Mouse (Mus musculus) midbrain, embryonic 14.5 days (tissue): ENCODE results near the gene Aldh1a1. TPM values are rescaled to one million over a fixed set of nuclear protein-coding genes. Genes with fewer than 3 reads are reported as not detected.
A peak's percentile ranks its signal among the peaks of the same experiment; 100 is the strongest.

Experiments
- ATAC-seq: fragments of 200-750 bp; cut with Nextera tagmentation; 2 replicates; pipeline ENCODE4 v1.8.0; 2017; ENCODE audit warnings: moderate number of reproducible peaks, moderate library complexity; ENCODE audit not compliant: low FRiP score, low TSS enrichment
- DNase-seq: peaks from one replicate; pipeline ENCODE4 v3.0.0-alpha.2; 2015
- H3K27ac ChIP-seq: fragments of 300-500 bp; sonication (generic); replicated peaks from 2 replicates; pipeline ENCODE4 v1.5.1; 2014; ENCODE audit warnings: mild to moderate bottlenecking, low read depth, low read length, moderate library complexity
- H3K27me3 ChIP-seq: fragments of 300-500 bp; sonication (generic); 2 replicates; pipeline ENCODE4 v1.6.1; 2014; ENCODE audit warnings: low read length, control low read depth, mixed read lengths; ENCODE audit not compliant: control insufficient read depth, insufficient read depth
- H3K36me3 ChIP-seq: fragments of 300-500 bp; sonication (generic); 2 replicates; pipeline ENCODE4 v1.6.1; 2014; ENCODE audit warnings: low read length, control low read depth; ENCODE audit not compliant: control insufficient read depth, insufficient read depth
- H3K4me1 ChIP-seq: fragments of 300-500 bp; sonication (generic); 2 replicates; pipeline ENCODE4 v1.6.1; 2014; ENCODE audit warnings: mild to moderate bottlenecking, antibody characterized with exemption, low read length, control low read depth; ENCODE audit not compliant: control insufficient read depth, insufficient read depth
- H3K4me2 ChIP-seq: fragments of 300-500 bp; sonication (generic); 2 replicates; pipeline ENCODE4 v1.6.1; 2014; ENCODE audit warnings: mild to moderate bottlenecking, low read length, moderate library complexity
- H3K4me3 ChIP-seq: fragments of 300-500 bp; sonication (generic); replicated peaks from 2 replicates; pipeline ENCODE4 v1.5.1; 2014; ENCODE audit warnings: low read depth, low read length
- H3K9ac ChIP-seq: fragments of 300-500 bp; sonication (generic); replicated peaks from 2 replicates; pipeline ENCODE4 v1.6.1; 2014; ENCODE audit warnings: mild to moderate bottlenecking, low read length, moderate library complexity
- H3K9me3 ChIP-seq: fragments of 300-500 bp; sonication (generic); 2 replicates; pipeline ENCODE4 v1.6.1; 2016; ENCODE audit warnings: low read length, control low read depth, mixed read lengths; ENCODE audit not compliant: control insufficient read depth
- WGBS: fragments of 180-500 bp; shearing (Covaris S2); extraction: QIAGEN DNeasy Blood & Tissue Kit; methylation state at CpG from one replicate; pipeline ENCODE4 v1.1.7; 2014; 5-methylcytosine and 5-hydroxymethylcytosine counted together
- polyA plus RNA-seq: library from polyadenylated mRNA; unstranded; fragments of >200 nt; fragmentation: Nextera tagmentation; extraction: Ambion mirVana; gene quantifications from 2 replicates; pipeline ENCODE4 v1.2.1, GENCODE M21; 2014

The Aldh1a1 gene
- 9.7 and 11.2 TPM in 2 replicates for polyA plus RNA-seq

DNA sequence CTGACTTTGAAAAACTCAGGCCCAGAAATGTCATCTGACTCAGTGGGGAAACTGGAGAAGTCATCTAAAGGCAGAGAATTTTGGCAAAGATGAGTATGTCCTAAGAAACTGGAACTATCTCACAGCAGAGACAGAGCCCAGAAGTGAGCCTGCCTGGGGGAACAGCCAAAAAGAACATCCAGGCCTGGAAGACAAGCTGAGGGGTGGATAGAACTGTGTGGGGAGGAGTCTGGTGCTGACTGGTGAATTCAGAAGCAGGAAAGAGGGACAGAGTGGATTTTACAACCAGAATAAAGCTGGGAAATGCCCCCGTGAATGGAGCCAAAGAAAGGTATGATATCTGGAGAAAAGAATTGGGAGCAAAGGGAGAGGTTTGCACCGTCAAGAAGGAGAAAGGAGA is at the start of gene Aldh1a1:
Gene Aldh1a1, plus strand, starts transcription at position 225 of the 400 bp plus-strand sequence.
- no peak within 1 kb of the TSS for H3K27ac ChIP-seq
- H3K36me3 ChIP-seq = no peaks in the 10 kb centered on the region
- H3K4me1 ChIP-seq = no peaks in the 10 kb centered on the region
- H3K4me2 ChIP-seq = no peak within 1 kb of the TSS
- no peaks in the 10 kb centered on the region for H3K27me3 ChIP-seq
- ATAC-seq (no peak), DNase-seq (no peak)
- H3K9me3 ChIP-seq = no peaks in the 10 kb centered on the region
- H3K9ac ChIP-seq = no peak within 1 kb of the TSS
- H3K4me3 ChIP-seq = no peak within 1 kb of the TSS
- 55% methylated on average over 2 of the region's 2 CpGs for WGBS

DNA sequence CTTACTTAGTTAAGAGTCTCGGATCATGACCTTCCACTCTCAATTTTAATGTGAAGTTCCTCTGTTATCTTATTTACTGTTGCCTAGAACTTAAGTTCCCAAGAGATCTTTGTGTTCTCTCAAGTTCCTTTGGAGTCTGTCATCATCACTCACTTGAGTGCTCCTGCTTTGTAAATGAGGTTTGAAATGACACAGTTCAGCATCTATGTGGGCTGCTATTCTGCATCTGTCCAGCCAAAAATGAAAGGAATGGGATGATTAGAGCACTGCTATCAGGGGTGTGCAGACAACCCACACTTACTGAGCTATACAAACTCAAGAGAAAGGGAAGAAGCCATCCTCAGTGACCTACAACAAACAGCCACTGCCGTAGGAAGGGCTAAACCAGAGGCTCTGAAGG is 44.7 kb upstream of the Aldh1a1 start:
- H3K9ac ChIP-seq = no peak overlapping the region
- H3K4me2 ChIP-seq = no peak overlapping the region
- H3K27ac ChIP-seq = no peak overlapping the region
- no peak for DNase-seq
- H3K27me3 ChIP-seq = no peaks in the 10 kb centered on the region
- H3K9me3 ChIP-seq = no peaks in the 10 kb centered on the region
- ATAC-seq = no peak
- 89% methylated on average over 2 of the region's 2 CpGs for WGBS
- H3K4me1 ChIP-seq = no peaks in the 10 kb centered on the region
- H3K36me3 ChIP-seq = no peaks in the 10 kb centered on the region
- H3K4me3 ChIP-seq = no peak overlapping the region

DNA sequence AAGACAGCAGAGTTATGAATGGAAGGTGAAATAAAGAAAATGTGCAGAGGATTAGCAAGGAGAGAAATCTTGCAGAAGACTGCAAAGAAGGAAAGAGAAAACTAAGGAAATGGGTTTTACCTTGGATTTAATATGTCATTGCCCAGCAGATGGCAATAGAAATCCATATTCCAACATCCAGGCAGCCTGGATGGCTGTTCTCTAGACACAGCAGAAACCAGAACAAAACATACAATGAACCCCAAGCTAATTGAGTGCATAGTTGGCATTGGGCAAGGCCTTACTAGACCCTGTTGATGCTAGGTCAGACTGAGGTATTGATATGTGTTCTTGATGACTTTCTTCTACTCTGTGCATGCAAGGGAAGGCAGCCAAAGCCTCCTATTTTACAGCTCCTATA is 43.0 kb upstream of the Aldh1a1 start:
- Histone ChIP-seq H3K4me1 (no peaks in the 10 kb centered on the region), H3K9ac (no peak overlapping the region), H3K27me3 (no peaks in the 10 kb centered on the region), H3K9me3 (no peaks in the 10 kb centered on the region), H3K4me2 (no peak overlapping the region), H3K36me3 (no peaks in the 10 kb centered on the region), H3K4me3 (no peak overlapping the region), H3K27ac (no peak overlapping the region)
- ATAC-seq (no peak), DNase-seq (peak; percentile 79)

DNA sequence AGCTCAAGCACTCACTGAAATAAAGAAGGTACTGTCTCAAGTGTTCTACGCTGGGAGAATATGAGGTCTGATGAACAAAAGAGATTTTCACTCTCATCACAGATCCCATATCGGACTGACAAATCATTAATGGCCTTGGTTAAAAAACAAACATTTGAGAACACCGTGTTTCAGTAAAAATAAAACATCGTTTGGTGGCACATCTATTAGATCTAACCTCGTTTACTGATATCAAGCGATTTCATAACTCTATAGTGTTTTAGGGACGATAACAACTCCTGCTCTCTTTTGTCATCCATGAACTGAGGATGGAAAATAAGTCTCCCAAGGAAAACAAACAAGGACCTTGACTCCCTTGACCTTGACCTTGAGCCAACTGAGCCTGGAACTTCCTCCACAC is 41.5 kb upstream of the Aldh1a1 start:
- DNase-seq = no peak
- WGBS = 87% methylated on average over 7 of the region's 7 CpGs

DNA sequence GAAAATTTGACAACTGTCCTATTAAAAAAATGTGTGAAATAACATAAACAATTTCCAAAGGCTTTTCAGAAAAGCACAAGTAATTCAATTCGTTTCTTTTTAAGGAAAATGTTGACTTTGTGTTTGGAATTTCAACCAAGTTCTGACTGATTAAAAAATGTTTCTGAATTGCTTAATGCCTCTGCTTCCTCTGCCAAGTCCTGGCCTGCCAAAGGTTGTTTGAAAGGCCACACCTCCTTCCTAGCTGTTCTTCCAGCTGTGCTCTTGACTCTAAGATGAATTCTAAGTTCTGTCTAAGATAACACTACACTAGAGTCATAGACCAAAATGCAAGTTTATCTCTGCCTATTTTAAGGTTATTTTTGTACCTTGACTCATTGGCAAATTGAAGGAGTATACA is 8.0 kb upstream of the Aldh1a1 start:
- no peak overlapping the region for H3K27ac ChIP-seq
- ATAC-seq = no peak
- WGBS = 80% methylated on average over 1 of the region's 1 CpGs
- H3K36me3 ChIP-seq = no peaks in the 10 kb centered on the region
- no peaks in the 10 kb centered on the region for H3K4me1 ChIP-seq
- H3K9me3 ChIP-seq = no peaks in the 10 kb centered on the region
- H3K4me3 ChIP-seq = no peak overlapping the region
- H3K27me3 ChIP-seq = no peaks in the 10 kb centered on the region
- H3K9ac ChIP-seq = no peak overlapping the region
- no peak overlapping the region for H3K4me2 ChIP-seq
- no peak for DNase-seq

More for the DNA sequence above, 41.5 kb upstream of the Aldh1a1 start:
- Histone ChIP-seq H3K4me1 (no peaks in the 10 kb centered on the region), H3K9me3 (no peaks in the 10 kb centered on the region), H3K36me3 (no peaks in the 10 kb centered on the region), H3K9ac (no peak overlapping the region), H3K27me3 (no peaks in the 10 kb centered on the region), H3K27ac (no peak overlapping the region), H3K4me3 (no peak overlapping the region), H3K4me2 (no peak overlapping the region)
- ATAC-seq = no peak

DNA sequence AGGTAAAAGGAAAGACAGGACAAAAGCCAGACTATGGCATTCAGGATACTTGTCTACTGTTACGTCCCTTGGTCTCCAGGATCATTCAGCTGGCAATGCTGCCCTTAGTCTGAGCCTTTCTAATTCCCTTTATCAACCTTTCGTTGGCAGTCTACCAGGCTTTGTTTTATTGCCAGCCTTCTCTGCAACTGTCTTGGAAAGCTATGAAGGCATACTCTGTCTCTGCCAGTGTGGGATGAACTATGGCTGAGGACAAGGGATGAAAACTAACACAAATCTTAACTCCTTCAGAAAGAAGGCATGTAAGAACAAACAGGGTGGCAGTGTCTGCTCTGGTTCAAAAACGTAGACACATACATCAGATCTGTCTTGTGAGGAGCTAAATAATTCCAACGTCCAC is 565 bp upstream of the Aldh1a1 start:
- DNase-seq = no peak
- WGBS = 78% methylated on average over 4 of the region's 4 CpGs

DNA sequence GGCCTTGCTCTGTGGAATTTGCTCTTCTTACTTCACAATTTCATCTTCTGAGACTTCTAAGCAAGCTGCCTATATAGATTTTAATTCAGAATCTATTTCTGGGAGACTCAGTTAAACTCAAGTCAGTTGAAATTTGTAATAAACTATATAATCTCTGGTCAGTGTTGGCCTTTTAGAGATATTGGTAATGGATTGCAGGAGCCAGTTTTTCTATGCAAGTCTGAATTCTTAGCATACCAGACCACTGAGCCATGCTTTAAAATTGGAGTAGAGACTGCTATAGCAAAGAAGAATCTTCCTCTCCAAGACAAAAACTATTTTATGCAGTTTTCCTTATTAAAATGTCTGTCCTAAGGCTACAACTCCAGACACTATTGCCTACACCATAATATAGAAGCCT is 4.0 kb downstream of the Aldh1a1 start:
- Histone ChIP-seq H3K27ac (no peak overlapping the region), H3K4me1 (no peaks in the 10 kb centered on the region), H3K27me3 (no peaks in the 10 kb centered on the region), H3K36me3 (no peaks in the 10 kb centered on the region), H3K4me3 (no peak overlapping the region), H3K9ac (no peak overlapping the region), H3K4me2 (no peak overlapping the region), H3K9me3 (no peaks in the 10 kb centered on the region)
- ATAC-seq (no peak), DNase-seq (no peak)

More for the DNA sequence above, 565 bp upstream of the Aldh1a1 start:
- Histone ChIP-seq H3K36me3 (no peaks in the 10 kb centered on the region), H3K27ac (no peak overlapping the region), H3K9ac (no peak overlapping the region), H3K4me2 (no peak overlapping the region), H3K27me3 (no peaks in the 10 kb centered on the region), H3K4me1 (no peaks in the 10 kb centered on the region), H3K9me3 (no peaks in the 10 kb centered on the region), H3K4me3 (no peak overlapping the region)
- no peak for ATAC-seq

DNA sequence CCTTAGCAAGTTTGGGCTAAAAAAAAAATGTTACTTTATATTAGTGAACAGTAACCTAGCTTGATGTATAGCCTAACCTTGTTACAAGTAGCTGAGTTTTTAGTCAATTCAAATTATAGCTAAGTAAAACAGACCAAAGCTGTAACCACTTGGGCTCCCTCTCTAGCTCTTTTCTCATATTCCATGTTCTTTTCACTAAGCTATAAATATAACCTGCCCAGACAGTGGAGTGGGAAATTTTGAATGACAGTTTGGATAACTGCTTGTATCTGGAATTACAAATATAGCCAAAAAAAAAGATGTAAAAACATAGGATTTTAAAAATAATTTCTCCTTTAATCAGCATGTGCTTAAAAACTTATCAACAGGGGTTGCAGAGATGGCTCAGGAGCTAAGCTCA is 12.8 kb downstream of the Aldh1a1 start:
- H3K36me3 ChIP-seq = no peaks in the 10 kb centered on the region
- no peak overlapping the region for H3K4me2 ChIP-seq
- no peak overlapping the region for H3K4me3 ChIP-seq
- no peaks in the 10 kb centered on the region for H3K27me3 ChIP-seq
- H3K27ac ChIP-seq = no peak overlapping the region
- H3K4me1 ChIP-seq = no peaks in the 10 kb centered on the region; the same call in 1 of the 2 replicates
- DNase-seq (no peak), ATAC-seq (no peak)
- no peaks in the 10 kb centered on the region for H3K9me3 ChIP-seq
- H3K9ac ChIP-seq = no peak overlapping the region

DNA sequence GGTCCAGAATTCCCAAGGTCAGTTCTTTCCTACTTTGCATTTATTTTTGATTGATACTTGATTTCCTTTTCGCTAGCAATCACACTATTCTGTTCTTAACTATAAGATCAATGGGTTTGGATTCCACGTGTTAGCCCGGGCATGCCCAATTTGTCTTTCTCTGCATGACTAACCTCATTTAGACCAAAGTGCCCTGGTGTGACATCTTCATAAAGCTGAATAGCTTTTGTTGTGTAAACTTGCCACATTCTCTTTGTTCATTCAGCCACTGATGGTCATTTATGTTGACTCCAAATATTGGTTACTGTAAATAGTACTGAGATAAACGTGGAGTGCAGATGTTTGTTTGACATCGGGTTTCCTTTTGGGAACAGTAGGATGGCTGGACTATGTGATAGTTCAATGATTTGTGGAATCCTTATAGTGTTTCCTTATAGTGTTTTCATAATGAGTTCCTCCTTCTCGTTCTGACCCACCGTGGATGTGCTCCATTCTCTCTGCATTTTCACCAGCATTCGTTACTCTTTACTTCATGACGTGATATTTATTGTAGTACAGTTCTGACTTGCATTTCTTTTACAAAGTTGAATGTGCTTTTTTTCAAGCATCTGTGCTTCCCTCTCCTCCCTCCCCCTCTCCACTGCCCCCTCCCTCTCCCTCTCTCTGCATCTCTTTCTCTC is 14.6 kb downstream of the Aldh1a1 start:
- WGBS = 16% methylated on average over 9 of the region's 9 CpGs

More for the DNA sequence above, 14.6 kb downstream of the Aldh1a1 start:
- Histone ChIP-seq H3K9ac (no peak overlapping the region), H3K36me3 (no peaks in the 10 kb centered on the region), H3K27ac (no peak overlapping the region), H3K27me3 (no peaks in the 10 kb centered on the region), H3K4me1 (no peaks in the 10 kb centered on the region; the same call in 1 of the 2 replicates), H3K4me2 (no peak overlapping the region), H3K9me3 (no peaks in the 10 kb centered on the region), H3K4me3 (no peak overlapping the region)
- DNase-seq (no peak), ATAC-seq (no peak)
